Mouse (Mus musculus) embryo, embryonic 11.5 days (tissue): ENCODE data around the gene Stox2.

Source experiments
- DNase-seq: peaks from one replicate; pipeline ENCODE4 v3.0.0-alpha.2; 2012; ENCODE audit warnings: low read depth, low spot score

The Stox2 gene

GRCm38 (mm10) chr8:47242207-47243004 lies 203.8 kb downstream of the Stox2 start:
- peak; percentile 73 for DNase-seq

GRCm38 (mm10) chr8:47241421-47242078 lies 204.6 kb downstream of the Stox2 start:
- no peak for DNase-seq

GRCm38 (mm10) chr8:47240871-47241270 lies 205.3 kb downstream of the Stox2 start:
- DNase-seq = no peak

GRCm38 (mm10) chr8:47240266-47240665 lies 205.9 kb downstream of the Stox2 start:
- no peak for DNase-seq

- DNase-seq = no peak
Observed at GRCm38 (mm10) chr8:47232081-47232480, 214.1 kb downstream of the Stox2 start.

- DNase-seq = no peak
Observed at GRCm38 (mm10) chr8:47230057-47230456, 216.1 kb downstream of the Stox2 start.

GRCm38 (mm10) chr8:47221851-47222250 lies 224.3 kb downstream of the Stox2 start:
- no peak for DNase-seq

- no peak for DNase-seq
Observed at GRCm38 (mm10) chr8:47221191-47221590, 225.0 kb downstream of the Stox2 start.

GRCm38 (mm10) chr8:47220390-47220789 lies 225.8 kb downstream of the Stox2 start:
- DNase-seq = no peak

GRCm38 (mm10) chr8:47218536-47218935 lies 227.6 kb downstream of the Stox2 start:
- no peak for DNase-seq

- no peak for DNase-seq
Observed at GRCm38 (mm10) chr8:47218021-47218420, 228.1 kb downstream of the Stox2 start.

- no peak for DNase-seq
Observed at GRCm38 (mm10) chr8:47212124-47212523, 234.0 kb downstream of the Stox2 start.

- no peak for DNase-seq
Observed at GRCm38 (mm10) chr8:47211226-47211625, 234.9 kb downstream of the Stox2 start.

- DNase-seq = no peak
Observed at GRCm38 (mm10) chr8:47208246-47208645, 237.9 kb downstream of the Stox2 start.

GRCm38 (mm10) chr8:47206640-47207237 lies 239.4 kb downstream of the Stox2 start:
- DNase-seq = no peak

GRCm38 (mm10) chr8:47205472-47205871 lies 240.7 kb downstream of the Stox2 start:
- no peak for DNase-seq

GRCm38 (mm10) chr8:47196391-47196790 lies 249.8 kb downstream of the Stox2 start:
- DNase-seq = no peak

GRCm38 (mm10) chr8:47193321-47193996 lies 252.7 kb downstream of the Stox2 start:
- DNase-seq = no peak

GRCm38 (mm10) chr8:47191444-47192365 lies 254.5 kb downstream of the Stox2 start:
- DNase-seq = no peak

GRCm38 (mm10) chr8:47185396-47185795 lies 260.8 kb downstream of the Stox2 start:
- DNase-seq = no peak
